Comparison of ENCODE assay signal across 13 mouse cellular contexts in the genomic region with DNA sequence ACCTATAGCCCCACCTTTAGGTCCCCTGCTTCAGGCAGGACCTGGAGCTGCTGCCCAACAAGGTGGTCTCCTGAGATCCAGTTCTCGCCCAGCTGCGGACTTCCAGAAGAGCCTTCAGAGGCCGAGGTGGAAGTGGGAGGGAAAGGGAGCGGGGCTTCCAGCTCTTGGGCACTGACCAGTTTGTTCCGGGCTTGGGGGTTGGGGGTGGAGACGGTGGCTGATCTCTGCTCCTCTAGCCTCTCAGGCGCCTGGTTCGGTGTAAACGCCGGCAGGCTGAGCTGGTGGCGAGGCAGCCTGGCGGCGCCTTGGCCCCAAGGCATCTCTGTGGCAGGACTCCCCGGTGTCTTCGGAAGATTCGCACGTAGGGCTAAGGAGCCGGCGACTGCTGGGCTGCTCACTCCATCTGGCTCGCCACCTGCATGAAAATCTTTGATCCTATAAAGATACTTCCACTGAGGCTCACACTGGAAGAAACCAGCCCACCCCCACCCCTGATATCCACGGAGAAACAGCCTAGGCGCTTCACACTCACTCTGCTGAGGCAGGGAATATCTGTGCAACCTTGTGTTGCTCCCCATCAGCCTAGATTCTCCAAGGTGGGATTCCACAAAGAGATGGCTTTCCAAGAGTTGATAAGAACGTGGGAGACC. TPM values are rescaled to one million over a fixed set of nuclear protein-coding genes. Genes with fewer than 3 reads are reported as not detected.
DNase-seq lines count a peak whose midpoint lies in the region; ATAC-seq and TF ChIP-seq lines count a peak whose summit lies in the region.
"Had no signal": no experiment of that assay in that cellular context is flagged by ENCODE, and none has a peak within 500 bp of the region (broad histone marks: within the 10 kb centered on the region; RNA-seq: fewer than 3 reads in every experiment).

A gene (minus strand): TSS at position 267 of the 650 bp plus-strand sequence.

- H3K4me3 ChIP-seq in heart, embryonic 15.5 days, result peak within 1 kb of the TSS; percentile 48
- no peak within 1 kb of the TSS; the same call in 1 of the 2 replicates for H3K4me3 ChIP-seq in stomach, embryonic 15.5 days (replicated peaks)
- no peak within 1 kb of the TSS for H3K4me3 ChIP-seq in stomach, postnatal 0 days (ENCODE audit: low read depth, low read length)
- peak within 1 kb of the TSS; percentile 56 for H3K4me3 ChIP-seq in intestine, embryonic 14.5 days (ENCODE audit: low read depth, low read length)
- no peak within 1 kb of the TSS for H3K4me3 ChIP-seq in kidney, adult 2 months (ENCODE audit: insufficient read depth, low read depth, low read length)

- H3K36me3 ChIP-seq in heart, embryonic 15.5 days, result no peaks in the 10 kb centered on the region
- no peaks in the 10 kb centered on the region for H3K36me3 ChIP-seq in stomach, embryonic 15.5 days
- no peaks in the 10 kb centered on the region for H3K36me3 ChIP-seq in stomach, postnatal 0 days (ENCODE audit: control insufficient read depth, insufficient read depth, low read length)
- H3K36me3 ChIP-seq in intestine, embryonic 14.5 days (ENCODE audit: control insufficient read depth, insufficient read depth, low read length), result no peaks in the 10 kb centered on the region
- no peaks in the 10 kb centered on the region for H3K36me3 ChIP-seq in kidney, adult 2 months (ENCODE audit: control insufficient read depth, insufficient read depth, low read length)

- peaks cover 43% of the 10 kb centered on the region for H3K4me1 ChIP-seq in heart, embryonic 15.5 days (replicated peaks)
- H3K4me1 ChIP-seq in stomach, embryonic 15.5 days, result peaks cover 31% of the 10 kb centered on the region
- H3K4me1 ChIP-seq in stomach, postnatal 0 days (replicated peaks; ENCODE audit: control insufficient read depth, insufficient read depth), result peaks cover 9% of the 10 kb centered on the region; the same call in 1 of the 2 replicates
- H3K4me1 ChIP-seq in intestine, embryonic 14.5 days (replicated peaks; ENCODE audit: control insufficient read depth, insufficient read depth, low read length), result peaks cover 33% of the 10 kb centered on the region
- no peaks in the 10 kb centered on the region for H3K4me1 ChIP-seq in kidney, adult 2 months (ENCODE audit: control insufficient read depth, insufficient read depth, low read length)

- H3K27ac ChIP-seq in heart, embryonic 15.5 days, result peak within 1 kb of the TSS; percentile 78
- H3K27ac ChIP-seq in stomach, embryonic 15.5 days, result no peak within 1 kb of the TSS
- H3K27ac ChIP-seq in stomach, postnatal 0 days (replicated peaks), result no peak within 1 kb of the TSS
- H3K27ac ChIP-seq in intestine, embryonic 14.5 days (ENCODE audit: low read depth), result peak within 1 kb of the TSS; percentile 80
- H3K27ac ChIP-seq in kidney, adult 2 months (ENCODE audit: insufficient read depth, low read depth, low read length), result no peak within 1 kb of the TSS

- no peaks in the 10 kb centered on the region for H3K9me3 ChIP-seq in heart, embryonic 15.5 days (replicated peaks)
- H3K9me3 ChIP-seq in stomach, embryonic 15.5 days, result no peaks in the 10 kb centered on the region
- H3K9me3 ChIP-seq in stomach, postnatal 0 days (ENCODE audit: control insufficient read depth, low read length), result no peaks in the 10 kb centered on the region
- no peaks in the 10 kb centered on the region for H3K9me3 ChIP-seq in intestine, embryonic 14.5 days (ENCODE audit: control insufficient read depth, low read length)

- 21% methylated on average over 23 of the region's 23 CpGs for WGBS in heart, embryonic 15.5 days
- WGBS in stomach, embryonic 15.5 days, result 25% methylated on average over 23 of the region's 23 CpGs
- 34% methylated on average over 23 of the region's 23 CpGs for WGBS in stomach, postnatal 0 days
- WGBS in intestine, embryonic 14.5 days, result 16% methylated on average over 23 of the region's 23 CpGs
- WGBS in kidney, adult 2 months, result 20% methylated on average over 23 of the region's 23 CpGs

- no peak for TF ChIP-seq EP300 in stomach, postnatal 0 days (optimal IDR thresholded peaks at IDR 0.05)

- peak within 1 kb of the TSS; percentile 78 for H3K4me2 ChIP-seq in heart, embryonic 15.5 days
- peak within 1 kb of the TSS; percentile 29; the same call in 1 of the 2 replicates for H3K4me2 ChIP-seq in stomach, embryonic 15.5 days
- H3K4me2 ChIP-seq in stomach, postnatal 0 days (replicated peaks; ENCODE audit: low read depth), result no peak within 1 kb of the TSS
- H3K4me2 ChIP-seq in intestine, embryonic 14.5 days (ENCODE audit: low read length), result peak within 1 kb of the TSS; percentile 74

- DNase-seq in heart, adult 8-10 months (ENCODE audit: low spot score), result no peak
- no peak for DNase-seq in stomach, postnatal 0 days (ENCODE audit: low spot score)
- DNase-seq in intestine, embryonic 14.5 days (ENCODE audit: low spot score), result peak; percentile 73
- DNase-seq in yolk sac, embryonic 10.5 days (ENCODE audit: low spot score), result peak; percentile 45
- no peak for DNase-seq in spleen, postnatal 4 days (ENCODE audit: low spot score in 2 of 2)
- DNase-seq in kidney, adult 2 months, result no peak
- DNase-seq: cerebellum, postnatal 25 days; kidney, postnatal 36 days had no signal

- peaks cover 92% of the 10 kb centered on the region for H3K27me3 ChIP-seq in heart, embryonic 15.5 days
- H3K27me3 ChIP-seq in stomach, embryonic 15.5 days (replicated peaks), result peaks cover 87% of the 10 kb centered on the region
- H3K27me3 ChIP-seq in stomach, postnatal 0 days (ENCODE audit: control insufficient read depth, insufficient read depth, low read length), result peaks cover 29% of the 10 kb centered on the region; the same call in 1 of the 2 replicates
- H3K27me3 ChIP-seq in intestine, embryonic 14.5 days (replicated peaks; ENCODE audit: control insufficient read depth, insufficient read depth, low read length), result peaks cover 59% of the 10 kb centered on the region
- H3K27me3 ChIP-seq in kidney, adult 2 months (replicated peaks; ENCODE audit: control insufficient read depth, insufficient read depth, low read length), result peaks cover 2% of the 10 kb centered on the region; the same call in 1 of the 2 replicates

- TF ChIP-seq CTCF in stomach, postnatal 0 days (IDR thresholded peaks at IDR 0.05; ENCODE audit: low read depth), result no peak
- no peak for TF ChIP-seq CTCF in kidney, adult 2 months (conservative IDR thresholded peaks at IDR 0.05; ENCODE audit: insufficient read depth, insufficient read length, low read depth, low read length)

- ATAC-seq in heart, embryonic 15.5 days (replicated peaks; ENCODE audit: insufficient number of reproducible peaks, insufficient read depth, low FRiP score, low read depth), result no peak
- ATAC-seq in stomach, embryonic 15.5 days (ENCODE audit: insufficient read depth, low FRiP score, low read depth), result no peak
- no peak for ATAC-seq in stomach, postnatal 0 days (ENCODE audit: low FRiP score, low TSS enrichment)
- ATAC-seq in intestine, embryonic 14.5 days (replicated peaks; ENCODE audit: low FRiP score, low TSS enrichment, low read depth), result no peak

- TF ChIP-seq POLR2A in kidney, adult 2 months (IDR thresholded peaks at IDR 0.05; ENCODE audit: low read depth, low read length), result no peak

- peak within 1 kb of the TSS; percentile 63 for H3K9ac ChIP-seq in heart, embryonic 15.5 days
- H3K9ac ChIP-seq in stomach, embryonic 15.5 days, result no peak within 1 kb of the TSS
- H3K9ac ChIP-seq in stomach, postnatal 0 days (ENCODE audit: low read length), result no peak within 1 kb of the TSS
- peak within 1 kb of the TSS; percentile 69 for H3K9ac ChIP-seq in intestine, embryonic 14.5 days (ENCODE audit: low read length)

RNA-seq across cellular contexts. Expression of the gene that starts here (rescaled TPM):
- 11.4 and 13.9 TPM in 2 replicates for polyA plus RNA-seq in heart, embryonic 15.5 days (2015; fragmentation: Nextera tagmentation; extraction: Ambion mirVana)
- total RNA-seq in heart, adult 8-10 months (2022), result not detected
- 4.6 and 6.9 TPM in 2 replicates for polyA plus RNA-seq in stomach, embryonic 15.5 days (2015; fragmentation: Nextera tagmentation; extraction: Ambion mirVana)
- 0.12 and 0.16 TPM in 2 replicates for polyA plus RNA-seq in stomach, postnatal 0 days (2015; fragmentation: Nextera tagmentation; extraction: Ambion mirVana)
- 36.6 and 44.4 TPM in 2 replicates for polyA plus RNA-seq in intestine, embryonic 14.5 days (2014; fragmentation: Nextera tagmentation; extraction: Ambion mirVana)
- 0.27 and 1.4 TPM in 2 replicates for polyA plus RNA-seq in kidney, adult 2 months (2012; rRNA removed)
- total RNA-seq: hematopoietic stem cell, adult 5-6 weeks; left cerebral cortex, postnatal 25 days; MEL had no signal

Comparison
In these comparisons a context has a peak if more than half of its experiments do, and no peak if none do; other contexts are left out.
1. H3K27ac ChIP-seq: peak in heart, embryonic 15.5 days (single experiment) and intestine, embryonic 14.5 days (single experiment); none in stomach, embryonic 15.5 days (single experiment), stomach, postnatal 0 days (single experiment) and kidney, adult 2 months (single experiment).
2. H3K4me3 ChIP-seq: peak in heart, embryonic 15.5 days (single experiment) and intestine, embryonic 14.5 days (single experiment); none in stomach, embryonic 15.5 days (single experiment), stomach, postnatal 0 days (single experiment) and kidney, adult 2 months (single experiment).
3. H3K9ac ChIP-seq: peak in heart, embryonic 15.5 days (single experiment) and intestine, embryonic 14.5 days (single experiment); none in stomach, embryonic 15.5 days (single experiment) and stomach, postnatal 0 days (single experiment).
4. DNase-seq: peak in intestine, embryonic 14.5 days (single experiment) and yolk sac, embryonic 10.5 days (single experiment); none in heart, adult 8-10 months (single experiment), stomach, postnatal 0 days (single experiment), spleen, postnatal 4 days (0 of 2) and kidney, adult 2 months (single experiment).